Mouse (Mus musculus) intestine, postnatal 0 days (tissue): ENCODE data around the gene Ptprk. TPM values are rescaled to one million over a fixed set of nuclear protein-coding genes. Genes with fewer than 3 reads are reported as not detected.

Experiments
- ATAC-seq: fragments of 200-750 bp; cut with Nextera tagmentation; 2 replicates; pipeline ENCODE4 v1.8.0; 2017; ENCODE audit warnings: mild to moderate bottlenecking, moderate TSS enrichment, moderate library complexity
- H3K27ac ChIP-seq: fragments of 300-500 bp; sonication (generic); 2 replicates; pipeline ENCODE4 v1.5.1; 2014; ENCODE audit warnings: mild to moderate bottlenecking, low read depth, low read length, moderate library complexity
- H3K27me3 ChIP-seq: fragments of 300-500 bp; sonication (generic); replicated peaks from 2 replicates; pipeline ENCODE4 v1.6.1; 2014; ENCODE audit warnings: low read length, mixed read lengths; ENCODE audit not compliant: control insufficient read depth, insufficient read depth
- H3K36me3 ChIP-seq: fragments of 300-500 bp; sonication (generic); 2 replicates; pipeline ENCODE4 v1.6.1; 2014; ENCODE audit warnings: mild to moderate bottlenecking, moderate library complexity; ENCODE audit not compliant: control insufficient read depth, insufficient read depth
- H3K4me1 ChIP-seq: fragments of 300-500 bp; sonication (generic); replicated peaks from 2 replicates; pipeline ENCODE4 v1.6.1; 2014; ENCODE audit warnings: antibody characterized with exemption, low read length, mixed read lengths; ENCODE audit not compliant: control insufficient read depth, insufficient read depth
- H3K4me2 ChIP-seq: fragments of 300-500 bp; sonication (generic); replicated peaks from 2 replicates; pipeline ENCODE4 v1.6.1; 2014; ENCODE audit warnings: low read depth, mild to moderate bottlenecking, moderate library complexity
- H3K4me3 ChIP-seq: fragments of 300-500 bp; sonication (generic); 2 replicates; pipeline ENCODE4 v1.5.1; 2014; ENCODE audit warnings: low read depth, low read length
- H3K9ac ChIP-seq: fragments of 300-500 bp; sonication (generic); 2 replicates; pipeline ENCODE4 v1.6.1; 2014; ENCODE audit warnings: mild to moderate bottlenecking, low read depth, low read length
- H3K9me3 ChIP-seq: fragments of 300-500 bp; sonication (generic); 2 replicates; pipeline ENCODE4 v1.6.1; 2016; ENCODE audit warnings: mixed run types; ENCODE audit not compliant: control insufficient read depth
- CTCF ChIP-seq: sonication (generic); IDR thresholded peaks from 2 replicates; pipeline ENCODE4 v1.5.1; 2016; ENCODE audit warnings: low read depth, mild to moderate bottlenecking, control low read depth, antibody characterized with exemption, moderate library complexity
- WGBS: fragments of 180-500 bp; shearing (Covaris S2); extraction: QIAGEN DNeasy Blood & Tissue Kit; methylation state at CpG from one replicate; pipeline ENCODE4 v1.1.7; 2014; 5-methylcytosine and 5-hydroxymethylcytosine counted together
- polyA plus RNA-seq: library from polyadenylated mRNA; unstranded; fragments of >200 nt; fragmentation: Nextera tagmentation; extraction: Ambion mirVana; gene quantifications from 2 replicates; pipeline ENCODE4 v1.2.1, GENCODE M21; 2015

Gene Ptprk
- polyA plus RNA-seq, 1 experiment from 2014 or later = 29.5 TPM

DNA sequence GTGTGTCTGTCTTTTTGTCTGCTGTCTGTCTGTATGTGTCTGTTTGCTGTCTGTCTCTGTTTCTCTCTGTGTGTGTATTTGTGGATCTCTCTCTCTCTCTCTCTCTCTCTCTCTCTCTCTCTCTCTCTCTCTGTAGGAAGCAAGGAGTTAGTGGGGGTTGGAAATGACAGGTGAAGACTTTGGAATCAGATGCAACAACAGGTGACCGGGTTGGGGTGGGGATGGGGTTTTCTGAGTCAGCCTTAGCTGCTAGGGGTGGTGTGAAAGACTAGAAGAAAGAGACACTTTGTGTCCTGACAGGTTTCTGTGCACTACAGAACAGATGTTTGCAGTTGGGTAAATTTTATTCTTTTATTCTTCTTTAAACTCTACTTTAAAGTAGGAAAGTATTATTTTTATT lies 9.0 kb downstream of the Ptprk start:
- Histone ChIP-seq H3K9ac (no peak overlapping the region), H3K27ac (no peak overlapping the region), H3K4me1 (0 out of 2 replicates have a peak, but pooled peaks cover 9% of the 10 kb centered on the region), H3K9me3 (no peaks in the 10 kb centered on the region), H3K4me2 (no peak overlapping the region; the same call in 1 of the 2 replicates), H3K27me3 (no peaks in the 10 kb centered on the region), H3K4me3 (no peak overlapping the region), H3K36me3 (no peaks in the 10 kb centered on the region)
- 44% methylated on average over 1 of the region's 1 CpGs for WGBS
- ATAC-seq = peak; percentile 77
- no peak for TF ChIP-seq CTCF

DNA sequence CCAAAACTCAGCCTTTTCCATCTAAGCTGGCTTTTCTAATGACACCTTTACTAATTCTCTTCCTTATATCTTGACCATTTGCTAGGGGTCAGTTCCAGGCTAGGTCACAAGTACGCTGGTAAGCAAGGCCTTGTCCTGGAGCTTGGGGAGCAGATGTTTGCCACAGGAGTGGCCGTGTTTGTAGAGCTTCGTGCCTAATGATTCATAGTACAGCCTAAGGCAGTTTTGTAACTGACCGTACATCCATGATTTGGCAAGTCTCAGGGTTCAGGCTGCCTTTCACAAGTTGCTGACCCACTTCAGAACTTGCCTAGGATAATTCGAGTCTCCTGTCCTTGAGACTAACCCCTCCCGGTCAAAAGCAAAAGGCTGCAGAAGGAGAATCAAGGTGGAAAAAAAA lies 12.7 kb downstream of the Ptprk start:
- no peaks in the 10 kb centered on the region for H3K27me3 ChIP-seq
- H3K36me3 ChIP-seq = no peaks in the 10 kb centered on the region
- ATAC-seq = no peak
- no peaks in the 10 kb centered on the region for H3K9me3 ChIP-seq
- no peak overlapping the region for H3K4me2 ChIP-seq
- WGBS = 38% methylated on average over 6 of the region's 6 CpGs
- no peak overlapping the region for H3K27ac ChIP-seq
- no peak for TF ChIP-seq CTCF
- H3K4me3 ChIP-seq = no peak overlapping the region
- H3K9ac ChIP-seq = no peak overlapping the region
- 0 out of 2 replicates have a peak, but pooled peaks cover 6% of the 10 kb centered on the region for H3K4me1 ChIP-seq

DNA sequence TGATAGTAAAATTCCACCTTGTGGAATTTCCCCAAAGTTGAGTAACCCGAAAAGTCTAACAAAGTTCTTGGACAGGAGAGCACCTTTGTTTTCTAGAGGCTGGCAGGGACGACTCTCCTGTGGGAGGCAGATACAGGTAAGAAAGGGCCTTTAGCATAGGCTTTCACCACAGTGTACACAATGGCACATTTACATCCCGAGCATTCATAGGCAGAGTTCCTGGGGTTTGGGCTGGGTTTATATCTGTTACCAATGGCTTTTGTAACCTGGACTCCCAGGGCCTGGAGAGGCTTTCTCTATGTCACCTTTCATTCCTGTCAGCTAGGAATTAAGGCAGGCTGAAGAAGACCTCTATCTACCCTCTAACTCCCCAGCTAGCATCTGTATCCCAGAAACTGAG lies 13.1 kb downstream of the Ptprk start:
- no peaks in the 10 kb centered on the region for H3K27me3 ChIP-seq
- H3K9me3 ChIP-seq = no peaks in the 10 kb centered on the region
- H3K4me3 ChIP-seq = no peak overlapping the region
- H3K4me2 ChIP-seq = no peak overlapping the region
- TF ChIP-seq CTCF = no peak
- no peak overlapping the region for H3K27ac ChIP-seq
- ATAC-seq = no peak
- 56% methylated on average over 3 of the region's 3 CpGs for WGBS
- H3K36me3 ChIP-seq = no peaks in the 10 kb centered on the region
- 0 out of 2 replicates have a peak, but pooled peaks cover 6% of the 10 kb centered on the region for H3K4me1 ChIP-seq
- no peak overlapping the region for H3K9ac ChIP-seq

DNA sequence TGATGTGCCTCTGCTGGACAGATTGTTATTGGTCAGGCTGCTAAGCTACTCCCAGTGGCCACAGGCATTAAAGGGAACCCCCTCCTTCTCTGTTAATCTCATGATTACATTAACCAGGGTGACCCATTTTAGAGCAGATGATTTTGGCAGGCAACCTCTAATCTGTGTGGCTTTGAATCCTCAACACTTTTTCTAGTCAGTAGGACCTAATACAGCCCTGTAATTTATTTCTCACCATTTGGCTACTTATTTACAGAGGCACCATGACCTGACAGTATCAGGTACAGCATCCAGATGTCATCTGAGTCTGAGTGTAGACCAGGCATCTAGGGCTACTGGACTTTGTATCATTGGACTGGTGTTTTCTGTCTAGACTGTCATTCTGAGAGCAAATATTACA lies 21.4 kb downstream of the Ptprk start:
- H3K4me3 ChIP-seq = no peak overlapping the region
- no peaks in the 10 kb centered on the region for H3K27me3 ChIP-seq
- H3K27ac ChIP-seq = no peak overlapping the region
- H3K9ac ChIP-seq = no peak overlapping the region
- no peak for TF ChIP-seq CTCF
- no peaks in the 10 kb centered on the region for H3K9me3 ChIP-seq
- H3K36me3 ChIP-seq = no peaks in the 10 kb centered on the region
- peak; percentile 86 for ATAC-seq
- H3K4me2 ChIP-seq = no peak overlapping the region
- H3K4me1 ChIP-seq = 0 out of 2 replicates have a peak, but pooled peaks cover 9% of the 10 kb centered on the region

DNA sequence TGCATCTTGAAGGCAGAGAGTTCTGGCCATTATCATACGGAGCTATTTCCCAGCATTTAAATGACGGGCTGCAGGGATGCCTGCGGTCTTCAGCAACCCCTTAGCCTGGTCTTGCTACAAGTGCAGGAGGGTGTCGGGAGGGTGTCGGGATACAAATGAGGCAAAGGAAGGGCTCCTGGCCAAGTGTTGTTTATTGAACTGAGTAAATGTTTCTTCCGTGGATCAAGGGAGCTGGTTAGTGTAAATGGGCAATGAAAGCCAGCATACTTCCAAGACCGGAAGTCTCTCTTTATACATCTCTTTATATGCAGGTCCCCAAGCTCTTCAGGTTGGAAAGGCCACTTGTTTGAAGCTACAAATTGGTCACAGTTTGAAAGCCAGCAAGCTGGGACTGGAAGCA lies 23.0 kb downstream of the Ptprk start:
- Histone ChIP-seq H3K4me2 (no peak overlapping the region), H3K4me3 (no peak overlapping the region), H3K9ac (no peak overlapping the region), H3K27ac (no peak overlapping the region), H3K36me3 (no peaks in the 10 kb centered on the region), H3K9me3 (no peaks in the 10 kb centered on the region), H3K27me3 (no peaks in the 10 kb centered on the region), H3K4me1 (0 out of 2 replicates have a peak, but pooled peaks cover 9% of the 10 kb centered on the region)
- no peak for TF ChIP-seq CTCF
- 44% methylated on average over 7 of the region's 7 CpGs for WGBS
- no peak for ATAC-seq

DNA sequence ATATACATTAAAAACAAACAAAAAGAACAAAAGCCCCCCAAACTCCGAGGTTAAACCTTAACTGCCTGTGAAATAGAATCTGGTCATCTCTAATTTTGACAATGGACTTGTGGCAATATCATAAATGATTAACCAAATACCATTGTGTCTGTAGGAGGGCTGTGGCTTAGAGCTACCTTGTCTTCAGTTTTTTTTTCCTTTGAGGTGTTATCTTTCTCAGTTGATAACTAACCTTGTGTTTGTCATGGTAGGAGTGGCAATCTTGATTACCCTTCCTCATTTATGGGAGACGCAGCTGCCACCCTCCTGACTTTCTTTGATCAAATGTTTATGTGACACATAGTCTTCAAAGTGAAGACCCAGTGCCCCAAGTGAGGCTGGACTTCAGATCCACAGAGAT lies 24.3 kb downstream of the Ptprk start:
- Histone ChIP-seq H3K36me3 (no peaks in the 10 kb centered on the region), H3K4me2 (0 out of 2 replicates have a peak overlapping the region, but pooled peaks have one; percentile 13), H3K9ac (no peak overlapping the region), H3K27ac (no peak overlapping the region), H3K27me3 (no peaks in the 10 kb centered on the region), H3K9me3 (no peaks in the 10 kb centered on the region), H3K4me3 (no peak overlapping the region), H3K4me1 (0 out of 2 replicates have a peak, but pooled peaks cover 9% of the 10 kb centered on the region)
- peak; percentile 67 for ATAC-seq
- no peak for TF ChIP-seq CTCF
- 31% methylated on average over 2 of the region's 2 CpGs for WGBS

DNA sequence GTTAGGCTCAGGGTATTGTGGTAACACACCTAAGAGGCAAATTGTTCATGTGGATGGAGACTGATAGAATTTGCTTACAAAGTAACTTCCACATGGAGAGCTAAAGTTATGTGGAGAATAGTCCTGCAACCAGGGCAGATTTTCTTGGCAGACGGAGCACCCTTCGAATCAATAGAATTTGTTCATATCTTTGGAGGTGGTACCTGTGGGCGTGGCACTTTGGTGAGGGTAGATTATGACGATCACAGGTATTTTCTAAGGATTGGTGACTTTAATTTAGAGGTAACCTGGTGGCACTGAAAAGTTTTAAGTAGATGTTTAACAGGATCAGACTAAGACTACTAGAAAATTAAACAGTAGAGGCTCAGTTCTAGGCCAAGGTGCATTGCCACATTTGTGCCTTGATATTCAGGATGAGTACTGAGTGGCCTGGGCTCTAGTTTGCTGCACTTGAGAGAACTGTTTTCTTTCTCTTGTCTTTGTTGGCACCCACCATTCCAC lies 28.8 kb downstream of the Ptprk start:
- no peak for ATAC-seq
- no peak overlapping the region for H3K4me2 ChIP-seq
- no peak for TF ChIP-seq CTCF

More for the DNA sequence above, 28.8 kb downstream of the Ptprk start:
- no peaks in the 10 kb centered on the region for H3K36me3 ChIP-seq
- 0 out of 2 replicates have a peak, but pooled peaks cover 9% of the 10 kb centered on the region for H3K4me1 ChIP-seq
- no peaks in the 10 kb centered on the region for H3K9me3 ChIP-seq
- no peak overlapping the region for H3K27ac ChIP-seq
- no peak overlapping the region for H3K9ac ChIP-seq
- H3K27me3 ChIP-seq = no peaks in the 10 kb centered on the region
- WGBS = 64% methylated on average over 4 of the region's 4 CpGs
- H3K4me3 ChIP-seq = no peak overlapping the region
